Mouse (Mus musculus) megakaryocyte, embryonic 14.5 days (primary cell): ENCODE results near the gene Trpc1.

Experiments
- FLI1 ChIP-seq: IDR thresholded peaks from 2 replicates; pipeline ENCODE4 v1.6.1; 2012; ENCODE audit warnings: low read length, inconsistent platforms, mixed read lengths
- GATA1 ChIP-seq: IDR thresholded peaks from 3 replicates; pipeline ENCODE4 v1.6.1; 2012; ENCODE audit warnings: mixed read lengths, low read length, inconsistent platforms, borderline replicate concordance

DNA sequence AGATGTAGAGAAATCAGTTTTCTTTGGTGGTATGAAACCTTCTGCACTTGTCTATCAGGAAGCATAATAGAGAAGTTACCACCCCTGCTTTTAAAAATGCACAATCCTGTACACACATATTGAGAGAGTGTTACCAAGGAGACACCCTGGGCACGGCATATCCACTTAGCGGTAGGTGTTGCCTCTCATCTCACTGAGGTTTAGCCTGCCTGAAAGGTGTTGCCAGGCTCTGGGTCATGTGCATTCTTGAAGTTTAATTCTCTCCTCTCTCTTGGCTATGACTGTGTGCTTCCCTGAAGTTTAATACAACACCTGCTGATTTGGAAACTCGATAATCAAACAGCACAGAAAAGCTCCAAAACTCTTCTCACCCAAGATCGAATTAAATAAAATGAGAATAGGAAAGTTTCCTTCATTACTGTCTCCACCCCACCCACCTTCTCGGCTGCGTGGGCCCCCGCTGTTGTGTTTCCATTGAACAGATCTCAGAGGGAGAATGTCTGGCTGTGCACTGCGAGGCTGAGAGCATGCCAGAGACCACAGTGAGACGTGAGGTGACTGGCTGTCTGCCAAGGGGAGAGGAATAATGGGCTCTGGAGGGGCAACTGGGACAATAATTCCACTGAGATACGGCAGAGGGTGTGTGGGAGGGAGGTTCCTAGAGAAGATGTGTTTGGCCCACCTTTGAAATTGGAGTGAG, 85.7 kb downstream of the Trpc1 start:
- no peak for TF ChIP-seq GATA1
- no peak for TF ChIP-seq FLI1
